Mouse (Mus musculus) midbrain, embryonic 10.5 days (tissue): ENCODE results near the gene Fndc1. TPM values are rescaled to one million over a fixed set of nuclear protein-coding genes. Genes with fewer than 3 reads are reported as not detected.

Experiments
- DNase-seq: peaks from one replicate; pipeline ENCODE4 v3.0.0-alpha.2; 2017; ENCODE audit warnings: low spot score
- H3K27ac ChIP-seq: fragments of 300-500 bp; sonication (generic); replicated peaks from 2 replicates; pipeline ENCODE4 v1.5.1; 2016; ENCODE audit warnings: mild to moderate bottlenecking
- H3K27me3 ChIP-seq: fragments of 300-500 bp; sonication (generic); 2 replicates; pipeline ENCODE4 v1.6.1; 2016; ENCODE audit warnings: low read depth, mild to moderate bottlenecking; ENCODE audit not compliant: poor library complexity, severe bottlenecking
- H3K36me3 ChIP-seq: fragments of 300-500 bp; sonication (generic); 2 replicates; pipeline ENCODE4 v1.6.1; 2016; ENCODE audit warnings: mild to moderate bottlenecking, moderate library complexity
- H3K4me1 ChIP-seq: fragments of 300-500 bp; sonication (generic); 2 replicates; pipeline ENCODE4 v1.6.1; 2016
- H3K4me3 ChIP-seq: fragments of 300-500 bp; sonication (generic); 2 replicates; pipeline ENCODE4 v1.5.1; 2016; ENCODE audit warnings: mild to moderate bottlenecking, moderate library complexity
- H3K9me3 ChIP-seq: fragments of 300-500 bp; sonication (generic); replicated peaks from 2 replicates; pipeline ENCODE4 v1.6.1; 2016; ENCODE audit warnings: mild to moderate bottlenecking
- WGBS: fragments of 180-500 bp; shearing (Covaris S2); methylation state at CpG from one replicate; pipeline ENCODE4 v1.1.7; 2016; 5-methylcytosine and 5-hydroxymethylcytosine counted together
- microRNA-seq: library from miRNA; unstranded; fragments of <30 nt; microRNA quantifications from one replicate; pipeline ENCODE4, GENCODE M21; 2017
- polyA plus RNA-seq: library from polyadenylated mRNA; unstranded; fragments of >200 nt; fragmentation: Nextera tagmentation; extraction: Ambion mirVana; gene quantifications from 2 replicates; pipeline ENCODE4 v1.2.1, GENCODE M21; 2016

The Fndc1 gene
- polyA plus RNA-seq, 1 experiment from 2014 or later = 0.38 TPM

- Histone ChIP-seq H3K27ac (no peak overlapping the region), H3K36me3 (no peaks in the 10 kb centered on the region), H3K4me1 (no peaks in the 10 kb centered on the region), H3K9me3 (no peaks in the 10 kb centered on the region), H3K4me3 (no peak overlapping the region), H3K27me3 (no peaks in the 10 kb centered on the region)
- 27% methylated on average over 2 of the region's 2 CpGs for WGBS
- peak; percentile 57 for DNase-seq
Observed at GRCm38 (mm10) chr17:7740988-7741387, 86.1 kb downstream of the Fndc1 start.

- Histone ChIP-seq H3K36me3 (no peaks in the 10 kb centered on the region), H3K9me3 (no peaks in the 10 kb centered on the region), H3K27me3 (no peaks in the 10 kb centered on the region), H3K4me3 (no peak overlapping the region), H3K27ac (no peak overlapping the region), H3K4me1 (no peaks in the 10 kb centered on the region)
- no peak for DNase-seq
- 94% methylated on average over 4 of the region's 4 CpGs for WGBS
Observed at GRCm38 (mm10) chr17:7722991-7723390, 104.1 kb downstream of the Fndc1 start.

GRCm38 (mm10) chr17:7718886-7719285, 108.2 kb downstream of the Fndc1 start:
- 82% methylated on average over 1 of the region's 1 CpGs for WGBS

GRCm38 (mm10) chr17:7717945-7718344, 109.2 kb downstream of the Fndc1 start:
- Histone ChIP-seq H3K36me3 (no peaks in the 10 kb centered on the region), H3K4me1 (no peaks in the 10 kb centered on the region), H3K27ac (no peak overlapping the region), H3K9me3 (no peaks in the 10 kb centered on the region), H3K4me3 (no peak overlapping the region), H3K27me3 (no peaks in the 10 kb centered on the region)
- 73% methylated on average over 6 of the region's 6 CpGs for WGBS
- no peak for DNase-seq

More at GRCm38 (mm10) chr17:7718886-7719285, 108.2 kb downstream of the Fndc1 start:
- Histone ChIP-seq H3K27me3 (no peaks in the 10 kb centered on the region), H3K9me3 (no peaks in the 10 kb centered on the region), H3K27ac (no peak overlapping the region), H3K36me3 (no peaks in the 10 kb centered on the region), H3K4me1 (no peaks in the 10 kb centered on the region), H3K4me3 (no peak overlapping the region)
- no peak for DNase-seq

- DNase-seq = no peak
- no peak overlapping the region for H3K27ac ChIP-seq
- no peaks in the 10 kb centered on the region for H3K9me3 ChIP-seq
- WGBS = 85% methylated on average over 2 of the region's 2 CpGs
- no peaks in the 10 kb centered on the region for H3K36me3 ChIP-seq
- H3K4me3 ChIP-seq = no peak overlapping the region
- no peaks in the 10 kb centered on the region for H3K4me1 ChIP-seq
- no peaks in the 10 kb centered on the region for H3K27me3 ChIP-seq
Observed at GRCm38 (mm10) chr17:7713020-7713419, 114.1 kb downstream of the Fndc1 start.

- H3K4me1 ChIP-seq = no peaks in the 10 kb centered on the region
- no peak overlapping the region for H3K4me3 ChIP-seq
Observed at GRCm38 (mm10) chr17:7707073-7707472, 120.0 kb downstream of the Fndc1 start.

GRCm38 (mm10) chr17:7690271-7690670, 136.8 kb downstream of the Fndc1 start:
- H3K27ac ChIP-seq = no peak overlapping the region
- peaks cover 7% of the 10 kb centered on the region for H3K4me1 ChIP-seq
- WGBS = 90% methylated on average over 4 of the region's 4 CpGs
- DNase-seq = no peak
- H3K27me3 ChIP-seq = no peaks in the 10 kb centered on the region
- H3K4me3 ChIP-seq = no peak overlapping the region
- no peaks in the 10 kb centered on the region for H3K9me3 ChIP-seq
- H3K36me3 ChIP-seq = no peaks in the 10 kb centered on the region

More at GRCm38 (mm10) chr17:7707073-7707472, 120.0 kb downstream of the Fndc1 start:
- Histone ChIP-seq H3K27me3 (no peaks in the 10 kb centered on the region), H3K27ac (no peak overlapping the region), H3K9me3 (no peaks in the 10 kb centered on the region), H3K36me3 (no peaks in the 10 kb centered on the region)
- WGBS = 77% methylated on average over 4 of the region's 4 CpGs
- DNase-seq = no peak

Small RNA genes within 50 kb of the gene (microRNA-seq; reads per million reads assigned to microRNA genes)
- gene Gm25872 = not detected

Other genes starting within 250 kb of the Fndc1 start
- 0.34 and 0.44 TPM in 2 replicates for gene Tagap, start 98.7 kb upstream of the Fndc1 start, polyA plus RNA-seq
- gene Rsph3a, start 118.3 kb upstream of the Fndc1 start, polyA plus RNA-seq = 60.5 and 71.0 TPM in 2 replicates